Mouse (Mus musculus) MEL (cell line): Measurements from ENCODE around the gene Depdc5. TPM values are rescaled to one million over a fixed set of nuclear protein-coding genes. Genes with fewer than 3 reads are reported as not detected.

Experiments
- DNase-seq: peaks from one replicate; pipeline ENCODE4 v3.0.0; 2011; ENCODE audit warnings: low read depth, low spot score
- H3K27ac ChIP-seq: 2 replicates; pipeline ENCODE4 v1.5.1; 2012; ENCODE audit warnings: low read depth, mild to moderate bottlenecking, control low read depth, low read length, moderate library complexity; ENCODE audit not compliant: control insufficient read depth
- H3K27me3 ChIP-seq, 2 experiments: fragments of 150-350 bp in 1 of 2; sonication (generic) in 1 of 2; 2 replicates each; pipeline ENCODE4 v1.6.1; 2012; ENCODE audit warnings: low read length in 2 of 2, mild to moderate bottlenecking in 2 of 2, improper control_type of control experiment in 1 of 2, moderate library complexity in 1 of 2; ENCODE audit not compliant: insufficient read depth in 2 of 2, control insufficient read depth in 1 of 2
- H3K36me3 ChIP-seq, 2 experiments: 2 replicates each; pipeline ENCODE4 v1.6.1; 2012 to 2014; ENCODE audit warnings: low read length in 2 of 2, improper control_type of control experiment in 1 of 2, inconsistent platforms in 1 of 2, mild to moderate bottlenecking in 1 of 2; ENCODE audit not compliant: insufficient read depth in 2 of 2, control insufficient read depth in 1 of 2
- H3K4me1 ChIP-seq, 2 experiments: fragments of 150-350 bp in 1 of 2; sonication (generic) in 1 of 2; 2 replicates each; pipeline ENCODE4 v1.6.1; 2012; ENCODE audit warnings: low read length in 2 of 2, improper control_type of control experiment in 1 of 2, mild to moderate bottlenecking in 1 of 2; ENCODE audit not compliant: insufficient read depth in 2 of 2, control insufficient read depth in 1 of 2
- H3K4me3 ChIP-seq, 2 experiments: fragments of 150-350 bp in 1 of 2; sonication (generic) in 1 of 2; 2 replicates each; pipeline ENCODE4 v1.5.1; 2012; ENCODE audit warnings: low read depth in 2 of 2, low read length in 2 of 2, mild to moderate bottlenecking in 2 of 2, moderate library complexity in 2 of 2, control low read depth in 1 of 2, improper control_type of control experiment in 1 of 2; ENCODE audit not compliant: control insufficient read depth in 1 of 2, insufficient read depth in 1 of 2
- H3K79me2 ChIP-seq: 2 replicates; pipeline ENCODE4 v1.6.1; 2012; ENCODE audit warnings: mild to moderate bottlenecking, low read length, moderate library complexity; ENCODE audit not compliant: control insufficient read depth, poor library complexity, insufficient read depth
- H3K9ac ChIP-seq: 2 replicates; pipeline ENCODE4 v1.6.1; 2012; ENCODE audit warnings: low read depth, mild to moderate bottlenecking, control low read depth, low read length, moderate library complexity; ENCODE audit not compliant: control insufficient read depth, poor library complexity, severe bottlenecking
- H3K9me3 ChIP-seq: fragments of 150-350 bp; sonication (generic); replicated peaks from 2 replicates; pipeline ENCODE4 v1.6.1; 2012; ENCODE audit warnings: mild to moderate bottlenecking, low read length, improper control_type of control experiment, moderate library complexity; ENCODE audit not compliant: insufficient read depth
- CHD1 ChIP-seq: IDR thresholded peaks from 2 replicates; pipeline ENCODE4 v1.6.1; 2012; ENCODE audit warnings: low read depth, mild to moderate bottlenecking, inconsistent platforms, low read length, improper control_type of control experiment
- CTCF ChIP-seq, 3 experiments: IDR thresholded peaks in 2 of 3; conservative IDR thresholded peaks in 1 of 3; 2 replicates each; pipeline ENCODE4 v1.5.1; 2011 to 2012; ENCODE audit warnings: low read length in 3 of 3, low read depth in 2 of 3, mild to moderate bottlenecking in 2 of 3, improper control_type of control experiment in 1 of 3, inconsistent platforms in 1 of 3, mixed read lengths in 1 of 3, moderate library complexity in 1 of 3; ENCODE audit not compliant: control insufficient read depth in 1 of 3, insufficient read depth in 1 of 3, poor library complexity in 1 of 3, severe bottlenecking in 1 of 3
- E2F4 ChIP-seq: IDR thresholded peaks from 2 replicates; pipeline ENCODE4 v1.6.1; 2011; ENCODE audit warnings: low read depth, low read length, improper control_type of control experiment, borderline replicate concordance
- EP300 ChIP-seq, 2 experiments: IDR thresholded peaks; 2 replicates each; pipeline ENCODE4 v1.6.1; 2011; ENCODE audit warnings: improper control_type of control experiment in 2 of 2, low read length in 2 of 2, low read depth in 1 of 2, mild to moderate bottlenecking in 1 of 2
- GATA1 ChIP-seq: IDR thresholded peaks from 2 replicates; pipeline ENCODE4 v1.6.1; 2011; ENCODE audit warnings: low read depth, low read length, improper control_type of control experiment
- MAX ChIP-seq: IDR thresholded peaks from 2 replicates; pipeline ENCODE4 v1.6.1; 2011; ENCODE audit warnings: low read length, improper control_type of control experiment
- MEF2A ChIP-seq: IDR thresholded peaks from 2 replicates; pipeline ENCODE4 v1.6.1; 2014; ENCODE audit warnings: low read depth, mild to moderate bottlenecking, inconsistent platforms, low read length, improper control_type of control experiment; ENCODE audit not compliant: poor library complexity, insufficient replicate concordance, severe bottlenecking; ENCODE audit errors: extremely low read depth
- MXI1 ChIP-seq: IDR thresholded peaks from 2 replicates; pipeline ENCODE4 v1.6.1; 2011; ENCODE audit warnings: mild to moderate bottlenecking, low read depth, low read length, improper control_type of control experiment
- MYB ChIP-seq: IDR thresholded peaks from 2 replicates; pipeline ENCODE4 v1.6.1; 2011; ENCODE audit warnings: mild to moderate bottlenecking, low read depth, low read length, improper control_type of control experiment
- MYC ChIP-seq: IDR thresholded peaks from 2 replicates; pipeline ENCODE4 v1.6.1; 2011; ENCODE audit warnings: low read depth, mild to moderate bottlenecking, low read length, improper control_type of control experiment, moderate library complexity
- NRF1 ChIP-seq: IDR thresholded peaks from 2 replicates; pipeline ENCODE4 v1.6.1; 2014; ENCODE audit warnings: low read depth, mild to moderate bottlenecking, inconsistent platforms, low read length, improper control_type of control experiment, moderate library complexity; ENCODE audit not compliant: poor library complexity, insufficient read depth, severe bottlenecking
- RAD21 ChIP-seq: IDR thresholded peaks from 2 replicates; pipeline ENCODE4 v1.6.1; 2011; ENCODE audit warnings: mild to moderate bottlenecking, low read depth, low read length, improper control_type of control experiment
- RCOR1 ChIP-seq: IDR thresholded peaks from 2 replicates; pipeline ENCODE4 v1.6.1; 2012; ENCODE audit warnings: low read depth, mild to moderate bottlenecking, inconsistent platforms, low read length, improper control_type of control experiment
- SMC3 ChIP-seq: IDR thresholded peaks from 2 replicates; pipeline ENCODE4 v1.6.1; 2011; ENCODE audit warnings: low read depth, low read length, improper control_type of control experiment
- TCF12 ChIP-seq: IDR thresholded peaks from 2 replicates; pipeline ENCODE4 v1.6.1; 2014; ENCODE audit warnings: low read depth, mild to moderate bottlenecking, inconsistent platforms, low read length, improper control_type of control experiment, moderate library complexity
- USF2 ChIP-seq, 2 experiments: IDR thresholded peaks; 2 replicates each; pipeline ENCODE4 v1.6.1; 2011 to 2012; ENCODE audit warnings: improper control_type of control experiment in 2 of 2, low read length in 2 of 2, borderline replicate concordance in 1 of 2, inconsistent platforms in 1 of 2, low read depth in 1 of 2, mild to moderate bottlenecking in 1 of 2; ENCODE audit not compliant: insufficient read depth in 1 of 2
- ZC3H11A ChIP-seq: IDR thresholded peaks from 2 replicates; pipeline ENCODE4 v1.6.1; 2012; ENCODE audit warnings: low read depth, mild to moderate bottlenecking, inconsistent platforms, low read length, improper control_type of control experiment
- ZMIZ1 ChIP-seq: IDR thresholded peaks from 2 replicates; pipeline ENCODE4 v1.6.1; 2012; ENCODE audit warnings: low read depth, mild to moderate bottlenecking, inconsistent platforms, low read length, improper control_type of control experiment, moderate library complexity
- ZNF384 ChIP-seq: IDR thresholded peaks from 2 replicates; pipeline ENCODE4 v1.6.1; 2012; ENCODE audit warnings: low read depth, mild to moderate bottlenecking, inconsistent platforms, low read length, improper control_type of control experiment
- polyA plus RNA-seq, 2 experiments: library from polyadenylated mRNA; stranded (reverse) in 1 of 2; unstranded in 1 of 2; fragments of >175 nt in 1 of 2; fragments of >200 nt in 1 of 2; gene quantifications; 2 replicates each; pipeline versions ENCODE4 v1.2.1 to v1.2.4; 2012; ENCODE audit warnings: low replicate concordance in 2 of 2, low read depth in 1 of 2; ENCODE audit not compliant: insufficient read length in 2 of 2, insufficient read depth in 1 of 2, missing spikeins in 1 of 2
- total RNA-seq: library from RNA; depleted of rRNA; stranded (reverse); fragments of 300-350 nt; gene quantifications from 2 replicates; pipeline ENCODE4 v1.2.3, GENCODE M21; 2012

Gene Depdc5
- total and polyA plus RNA-seq, 3 experiments, result 20.3 to 23.9 TPM; not detected in 1

- TF ChIP-seq ZNF384 (peak; percentile 26; the same call in 1 of the 2 replicates), SMC3 (no peak), RCOR1 (no peak; the same call in 1 of the 2 replicates), CHD1 (0 out of 2 replicates have a peak, but pooled peaks have one; percentile 62), RAD21 (no peak), ZMIZ1 (peak; percentile 94), NRF1 (peak; percentile 84), MYB (0 out of 2 replicates have a peak, but pooled peaks have one; percentile 32), CTCF (IDR thresholded peaks at IDR 0.05 in 2 of 3, conservative IDR thresholded peaks at IDR 0.05 in 1 of 3; ENCODE audit: control insufficient read depth in 1 of 3, insufficient read depth in 1 of 3, low read depth in 2 of 3, low read length in 3 of 3, poor library complexity in 1 of 3, severe bottlenecking in 1 of 3) (0 out of 6 replicates have a peak, but pooled peaks of 1 of the 3 experiments have one; percentile 4), ZC3H11A (no peak), MAX (peak; percentile 91), TCF12 (peak; percentile 82), MYC (peak; percentile 92), MXI1 (peak; percentile 90), E2F4 (peak; percentile 60; the same call in 1 of the 2 replicates)
These were observed 9.6 kb upstream of the Depdc5 start, which contains the start of gene Prr14l (continued) for GRCm38 (mm10) chr5:32853731-32854507.

- Histone ChIP-seq H3K4me1 (peaks cover 11 to 13% of the 10 kb centered on the region in 2 experiments), H3K9me3 (no peaks in the 10 kb centered on the region), H3K9ac (peak overlapping the region; percentile 40), H3K36me3 (peaks cover 11 to 22% of the 10 kb centered on the region in 2 experiments), H3K4me3 (peak overlapping the region; percentile 47 to 58), H3K27ac (peak overlapping the region; percentile 62), H3K79me2 (peaks cover 38% of the 10 kb centered on the region), H3K27me3 (no peaks in the 10 kb centered on the region)
- peak; percentile 64 for DNase-seq
- TF ChIP-seq CHD1, result 0 out of 2 replicates have a peak, but pooled peaks have one; percentile 66
- no peak for TF ChIP-seq MEF2A
- 0 out of 2 replicates have a peak, but pooled peaks have one; percentile 9 for TF ChIP-seq NRF1
- peak; percentile 40; the same call in 1 of the 2 replicates for TF ChIP-seq GATA1
- TF ChIP-seq MAX, result no peak; the same call in 1 of the 2 replicates
- TF ChIP-seq USF2 (IDR thresholded peaks at IDR 0.05; ENCODE audit: borderline replicate concordance in 1 of 2, insufficient read depth in 1 of 2, low read depth in 1 of 2, low read length in 2 of 2), result no peak
- 0 out of 2 replicates have a peak, but pooled peaks have one; percentile 50 for TF ChIP-seq MYC
- TF ChIP-seq ZNF384, result peak; percentile 9; the same call in 1 of the 2 replicates
- 0 out of 2 replicates have a peak, but pooled peaks have one; percentile 10 for TF ChIP-seq ZMIZ1
- 0 out of 4 replicates have a peak, but pooled peaks of 1 of the 2 experiments have one; percentile 20 for TF ChIP-seq EP300 (IDR thresholded peaks at IDR 0.05; ENCODE audit: low read depth in 1 of 2, low read length in 2 of 2)
These were observed 8.7 kb upstream of the Depdc5 start for GRCm38 (mm10) chr5:32854818-32855217.
